Mouse (Mus musculus): ENCODE data around the gene Polr3g. TPM values are rescaled to one million over a fixed set of nuclear protein-coding genes. Genes with fewer than 3 reads are reported as not detected.

Gene Polr3g
- polyA plus RNA-seq, 1 experiment from 2014 or later, result 17.6 TPM

Other genes with a start within 250 kb of the Polr3g start
- gene Adgrv1, start 77.9 kb downstream of the Polr3g start, polyA plus RNA-seq (2014; fragmentation: Nextera tagmentation; extraction: Ambion mirVana), result 8.0 and 8.3 TPM in 2 replicates
- gene Lysmd3, start 53.4 kb downstream of the Polr3g start, polyA plus RNA-seq (2014; fragmentation: Nextera tagmentation; extraction: Ambion mirVana), result 31.8 and 33.9 TPM in 2 replicates
- 4.3 and 6.4 TPM in 2 replicates for gene Mblac2, start 328 bp upstream of the Polr3g start, polyA plus RNA-seq (2014; fragmentation: Nextera tagmentation; extraction: Ambion mirVana)
- gene Cetn3, start 72.1 kb upstream of the Polr3g start, polyA plus RNA-seq (2014; fragmentation: Nextera tagmentation; extraction: Ambion mirVana), result 293 and 318 TPM in 2 replicates